Mouse (Mus musculus) gastrocnemius, adult 2 months (tissue): ENCODE results near the gene Fgfr2. TPM values are rescaled to one million over a fixed set of nuclear protein-coding genes. Genes with fewer than 3 reads are reported as not detected.

ENCODE experiments used
- DNase-seq: peaks from one replicate; pipeline ENCODE4 v3.0.0; 2022
- H3K27ac ChIP-seq: fragments of 200-600 bp; 2 replicates; pipeline ENCODE4 v1.8.1; 2022; ENCODE audit warnings: mild to moderate bottlenecking
- H3K4me3 ChIP-seq: fragments of 200-600 bp; 2 replicates; pipeline ENCODE4 v1.8.1; 2022; ENCODE audit warnings: mild to moderate bottlenecking, moderate library complexity
- CTCF ChIP-seq: fragments of 200-600 bp; IDR thresholded peaks from 2 replicates; pipeline ENCODE4 v1.8.1; 2022; ENCODE audit warnings: antibody characterized with exemption, mild to moderate bottlenecking, moderate library complexity
- intact Hi-C: fragments of 180-260 bp; cut with DNase I; formaldehyde crosslinking; loops from one replicate; pipeline ENCODE4 v1.15.1; 2025
- total RNA-seq, 2 experiments: library from RNA; stranded (reverse); gene quantifications; 2 replicates each; pipeline ENCODE4 v1.2.3; 2021

The Fgfr2 gene
- total RNA-seq, 2 experiments from 2014 or later, result 0.15 to 0.33 TPM

DNA sequence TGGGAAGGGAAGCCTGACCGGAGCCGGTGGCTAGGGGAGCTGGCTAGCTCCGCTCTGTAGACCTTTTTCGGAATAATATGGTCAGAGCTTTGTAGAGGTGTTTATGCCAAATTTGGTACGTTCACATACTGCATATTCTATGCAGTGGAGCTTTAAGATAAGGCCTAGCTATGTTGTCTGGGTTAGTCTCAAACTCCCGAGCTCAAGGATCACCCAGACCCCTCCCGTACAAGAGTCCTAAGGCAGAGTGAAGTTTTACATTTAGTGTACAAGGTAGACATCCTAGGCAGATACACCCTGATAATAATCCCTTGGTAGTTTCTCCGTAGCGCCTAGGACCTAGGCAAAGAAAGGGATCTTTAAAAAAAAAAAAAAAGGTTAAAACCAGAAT, 1751.7 kb downstream of the Fgfr2 start:
- peak overlapping the region; percentile 88 for H3K4me3 ChIP-seq
- no peak for DNase-seq
- intact Hi-C loops, result no loop called here
- TF ChIP-seq CTCF, result no peak
- H3K27ac ChIP-seq, result peak overlapping the region; percentile 97

DNA sequence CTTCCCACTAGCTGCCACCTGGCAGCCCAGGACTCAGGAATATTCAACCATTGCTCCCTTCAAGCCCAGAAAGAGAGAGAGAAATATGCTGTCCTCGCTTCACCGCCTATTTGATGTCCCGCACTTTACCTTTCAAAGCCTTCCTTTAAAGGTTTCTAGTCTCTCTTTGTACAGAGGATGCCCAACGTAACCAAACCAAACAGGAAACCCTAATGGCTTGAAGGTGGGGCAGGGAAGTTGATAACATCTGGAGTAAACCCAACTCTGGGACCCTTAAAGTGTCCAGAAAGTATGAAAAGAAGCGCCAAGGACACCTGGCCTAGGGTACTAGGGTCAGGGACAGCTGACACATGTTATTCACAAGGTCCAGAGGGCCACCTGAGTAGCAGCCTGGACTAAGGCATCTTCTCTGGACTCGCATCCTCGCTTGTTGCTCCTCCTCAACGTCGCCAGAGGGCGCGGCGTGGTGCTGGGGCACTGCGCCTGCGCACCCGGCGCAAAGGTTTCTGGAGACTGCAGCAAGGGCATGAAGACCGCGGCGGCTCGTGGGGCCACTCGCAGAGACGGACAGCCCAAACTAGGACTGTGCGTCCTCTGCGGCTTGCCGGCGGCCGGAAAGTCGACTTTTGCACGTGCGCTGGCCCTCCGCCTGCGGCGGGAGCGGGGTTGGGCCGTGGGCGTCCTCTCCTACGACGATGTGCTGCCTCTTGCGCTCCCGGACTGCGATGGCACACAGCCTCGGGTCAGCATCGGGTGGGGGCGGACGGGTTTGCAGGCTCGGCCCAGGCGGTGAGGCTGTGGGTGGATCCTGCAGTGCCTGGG, 1752.3 kb downstream of the Fgfr2 start, which contains the start of gene Pstk:
Pstk (plus strand) TSS at position 494 of the 822 bp plus-strand sequence.
- intact Hi-C loops, result no loop called here

DNA sequence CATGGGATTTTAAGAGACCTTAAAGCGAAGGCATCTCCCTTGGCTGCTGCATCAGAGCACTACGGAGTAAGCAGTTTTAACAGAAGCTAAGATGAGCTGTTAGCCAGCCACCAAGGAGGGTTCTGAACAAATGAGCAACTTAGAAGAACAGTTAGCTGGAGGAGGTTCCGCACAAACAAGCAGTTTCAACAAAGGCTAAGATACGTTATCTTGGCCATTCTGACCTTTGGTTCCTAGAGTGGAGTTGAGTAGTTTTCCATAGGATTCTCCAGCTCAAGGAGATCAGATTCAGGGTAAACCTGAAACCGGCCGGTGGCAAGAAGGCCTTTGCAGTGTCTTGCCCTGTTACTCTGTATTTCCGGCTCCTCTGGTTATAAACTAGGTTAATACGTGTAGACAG, 1759.0 kb downstream of the Fgfr2 start:
- no peak for TF ChIP-seq CTCF
- H3K4me3 ChIP-seq, result no peak overlapping the region
- intact Hi-C loops, result loop anchor here (10.0 kb wide), 1 partner anchor 191 kb away; no protein-coding TSS in a partner anchor
- no peak for DNase-seq
- no peak overlapping the region for H3K27ac ChIP-seq

More for the DNA sequence above, 1752.3 kb downstream of the Fgfr2 start, which contains the start of gene Pstk:
- peak; percentile 93 for DNase-seq
- TF ChIP-seq CTCF, result peak; percentile 93; the same call in 1 of the 2 replicates
- H3K27ac ChIP-seq, result peak within 1 kb of the TSS; percentile 97
- H3K4me3 ChIP-seq, result peak within 1 kb of the TSS; percentile 88

DNA sequence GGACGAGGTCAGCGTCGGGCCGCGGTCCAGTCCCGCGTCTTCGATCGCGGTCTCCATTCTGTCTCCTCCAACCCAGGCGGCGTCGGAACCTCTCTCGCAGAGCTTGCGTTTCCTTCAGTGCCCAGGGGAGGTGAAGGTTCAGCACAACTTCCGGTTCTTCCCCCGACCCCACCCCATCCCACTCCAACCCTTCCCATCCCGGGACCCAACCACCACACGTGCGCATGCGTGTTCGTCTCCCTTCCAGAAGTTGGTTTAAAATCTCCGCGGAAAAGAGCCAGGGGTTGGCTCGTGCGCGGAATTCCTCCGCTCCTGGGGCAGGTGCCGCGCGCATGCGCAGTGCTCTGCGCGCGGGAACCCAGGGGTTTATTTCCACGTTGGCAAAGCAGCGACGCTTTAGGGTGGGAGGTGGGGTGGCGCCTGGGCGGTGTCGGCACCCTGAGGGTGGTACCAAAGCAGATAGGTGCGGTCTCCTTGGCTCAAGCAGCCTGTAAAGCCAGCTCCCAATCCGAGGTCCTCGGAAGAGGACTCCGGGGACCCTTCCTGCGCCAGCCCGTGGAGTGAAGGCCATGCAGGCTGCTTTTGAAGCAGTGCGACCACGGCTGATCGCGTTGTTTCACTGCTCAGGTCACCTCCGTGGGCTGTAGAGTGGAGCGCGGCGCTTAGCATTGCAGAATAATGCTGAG, 1760.4 kb downstream of the Fgfr2 start, which contains the start of gene 2310057M21Rik:
2310057M21Rik (minus strand) TSS at position 145 of the 686 bp plus-strand sequence.
- Histone ChIP-seq H3K27ac (peak within 1 kb of the TSS; percentile 97), H3K4me3 (peak within 1 kb of the TSS; percentile 97)
- TF ChIP-seq CTCF, result no peak
- DNase-seq, result peak; percentile 97
- intact Hi-C loops, result loop anchor here (2.0 to 10.0 kb wide), 2 partner anchors 48 to 192 kb away; partner anchors contain the start of genes Acadsb and Ikzf5

DNA sequence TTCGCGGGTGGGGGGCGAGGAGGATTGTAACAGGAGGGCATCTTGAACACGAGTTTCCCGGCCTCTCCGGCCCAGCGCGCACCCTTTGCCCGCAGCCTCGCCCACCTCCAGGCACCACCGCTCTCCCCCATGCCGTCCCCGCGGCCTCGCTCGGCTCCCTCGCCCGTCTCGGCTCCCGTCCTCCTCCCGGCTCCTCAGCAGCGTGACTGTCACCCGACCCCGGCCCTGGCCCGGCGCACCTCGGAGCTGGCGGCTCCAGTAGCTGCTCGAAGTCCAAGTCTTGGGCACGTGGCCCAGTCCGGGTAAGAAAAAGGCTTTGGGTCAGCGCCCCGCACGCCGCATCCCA, 1760.9 kb downstream of the Fgfr2 start:
- DNase-seq, result peak; percentile 90
- H3K27ac ChIP-seq, result peak overlapping the region; percentile 97
- intact Hi-C loops, result loop anchor here (2.0 to 10.0 kb wide), 2 partner anchors 49 to 193 kb away; partner anchors contain the start of genes Acadsb and Ikzf5
- H3K4me3 ChIP-seq, result peak overlapping the region; percentile 97
- no peak for TF ChIP-seq CTCF

DNA sequence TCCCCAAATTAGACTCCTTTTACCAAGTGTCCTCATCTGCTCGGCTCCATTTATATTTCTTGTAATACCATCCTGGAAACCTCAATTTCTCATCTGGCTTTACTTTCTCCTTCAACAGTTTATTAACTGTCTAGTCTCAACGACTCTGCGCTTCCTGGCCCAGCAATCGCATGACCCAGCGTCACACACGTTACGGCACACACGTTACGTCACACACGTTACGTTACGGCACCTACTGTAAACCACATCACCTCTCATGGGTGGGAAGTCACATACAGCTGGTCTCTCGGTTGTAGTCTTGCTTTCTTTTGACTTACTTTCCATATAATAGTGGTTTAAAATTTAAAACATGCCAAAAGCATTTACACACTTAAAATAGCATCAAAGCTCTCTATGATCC, 1767.0 kb downstream of the Fgfr2 start:
- H3K4me3 ChIP-seq, result no peak overlapping the region
- no peak for TF ChIP-seq CTCF
- no peak overlapping the region for H3K27ac ChIP-seq
- intact Hi-C loops, result no loop called here
- no peak for DNase-seq

DNA sequence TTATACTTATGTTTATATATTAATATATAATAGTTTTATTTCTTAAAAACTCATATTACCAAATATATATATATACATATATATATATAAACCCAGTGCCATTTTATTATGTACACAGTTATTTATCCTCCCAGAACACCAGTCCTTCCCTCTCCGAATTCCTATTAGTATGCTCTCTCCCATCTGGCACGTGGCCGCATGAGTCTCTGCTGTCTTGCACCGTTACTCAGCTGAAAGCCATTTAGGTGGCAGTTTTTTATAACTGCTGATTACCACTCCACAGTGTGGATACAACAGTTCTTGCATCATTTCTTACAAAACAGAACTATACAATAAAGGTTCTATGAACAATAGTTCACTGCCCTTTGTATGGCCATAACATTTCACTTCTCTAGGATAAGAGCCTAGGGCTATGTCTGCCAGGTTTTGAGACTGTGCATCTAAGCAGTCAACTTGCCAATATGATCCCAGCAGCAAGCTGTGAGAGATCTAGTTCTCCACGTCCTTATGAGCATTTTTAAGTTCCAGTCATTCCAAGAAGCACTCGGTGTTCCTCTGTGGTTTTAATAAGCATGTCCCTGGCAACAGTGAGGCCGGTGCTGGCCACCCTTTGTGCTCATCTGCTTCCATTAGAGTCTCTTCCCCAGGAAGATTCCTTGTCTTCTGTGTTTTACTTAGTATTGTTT, 1777.2 kb downstream of the Fgfr2 start:
- no peak overlapping the region for H3K4me3 ChIP-seq
- DNase-seq, result peak; percentile 33
- no peak for TF ChIP-seq CTCF
- H3K27ac ChIP-seq, result peak overlapping the region; percentile 20
- intact Hi-C loops, result no loop called here

DNA sequence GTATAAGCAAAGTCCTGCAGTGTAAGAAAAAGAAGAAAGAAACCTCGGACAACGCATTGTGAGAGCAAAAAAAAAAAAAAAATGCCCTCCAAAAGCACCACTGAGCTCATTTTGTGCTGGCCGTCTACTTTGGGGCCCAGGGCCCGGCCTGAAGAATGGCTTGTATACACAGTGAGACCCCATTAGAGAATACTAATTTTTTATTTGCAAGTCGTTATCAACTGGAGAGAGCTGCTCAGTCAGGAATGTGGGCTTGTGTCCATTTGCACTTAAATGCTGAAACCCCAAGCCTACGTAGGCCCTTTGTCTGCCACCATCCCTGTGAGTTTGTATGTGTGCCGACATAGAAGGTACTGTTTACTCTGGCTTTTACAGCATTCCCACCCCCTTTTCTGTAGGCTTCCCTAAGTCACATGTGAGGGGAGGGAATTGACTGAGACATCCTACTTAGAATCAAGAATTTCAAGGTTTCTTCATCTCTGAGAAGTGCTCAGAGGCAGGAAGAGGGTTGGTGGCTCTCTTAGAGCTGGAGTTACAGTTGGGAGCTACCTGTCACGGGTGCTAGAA, 1785.6 kb downstream of the Fgfr2 start:
- intact Hi-C loops, result no loop called here
- DNase-seq, result no peak
- Histone ChIP-seq H3K4me3 (no peak overlapping the region), H3K27ac (no peak overlapping the region)
- no peak for TF ChIP-seq CTCF

DNA sequence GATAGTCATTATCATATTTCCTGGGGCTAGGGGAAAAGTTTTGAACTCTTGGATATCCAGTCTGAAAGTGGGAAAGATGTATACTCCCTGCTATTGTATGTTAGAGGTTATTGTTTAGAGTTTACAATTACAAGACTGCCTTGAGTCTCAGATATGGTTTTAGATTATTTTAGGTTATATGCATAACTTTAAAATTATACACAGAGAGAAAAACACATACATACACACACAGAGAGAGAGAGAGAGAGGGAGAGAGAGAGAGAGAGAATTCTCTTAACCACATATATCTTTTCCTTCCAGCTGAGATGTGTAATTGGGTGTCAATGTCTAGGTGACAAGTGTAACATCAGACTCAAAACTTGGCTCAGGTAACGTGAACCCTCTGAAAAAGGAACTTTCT, 1789.6 kb downstream of the Fgfr2 start, which contains the start of gene Fam24a:
Fam24a (plus strand) TSS at position 301 of the 400 bp plus-strand sequence.
- TF ChIP-seq CTCF, result no peak
- intact Hi-C loops, result no loop called here
- Histone ChIP-seq H3K27ac (no peak within 1 kb of the TSS), H3K4me3 (no peak within 1 kb of the TSS)
- DNase-seq, result no peak

DNA sequence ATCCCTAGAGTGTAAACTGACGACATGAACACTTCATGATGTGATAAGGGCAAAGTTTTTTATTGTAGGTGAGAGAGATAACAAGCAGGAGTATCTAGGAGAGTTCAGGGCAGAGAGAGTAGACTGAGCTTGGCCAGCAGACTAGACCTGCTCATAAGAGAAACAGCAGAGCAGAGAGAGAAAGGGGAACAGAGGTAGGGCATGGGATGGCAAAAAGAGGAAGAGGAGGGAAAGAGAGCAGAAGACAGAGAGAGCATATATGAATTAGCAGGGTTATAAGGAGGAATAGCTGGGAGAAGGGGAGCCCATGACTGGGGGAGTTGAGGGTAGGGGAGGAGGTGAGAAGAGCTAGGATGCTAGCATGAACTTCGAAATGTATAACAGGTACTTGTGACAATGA, 1791.5 kb downstream of the Fgfr2 start:
- DNase-seq, result no peak
- Histone ChIP-seq H3K27ac (no peak overlapping the region), H3K4me3 (no peak overlapping the region)
- no peak for TF ChIP-seq CTCF
- intact Hi-C loops, result no loop called here

DNA sequence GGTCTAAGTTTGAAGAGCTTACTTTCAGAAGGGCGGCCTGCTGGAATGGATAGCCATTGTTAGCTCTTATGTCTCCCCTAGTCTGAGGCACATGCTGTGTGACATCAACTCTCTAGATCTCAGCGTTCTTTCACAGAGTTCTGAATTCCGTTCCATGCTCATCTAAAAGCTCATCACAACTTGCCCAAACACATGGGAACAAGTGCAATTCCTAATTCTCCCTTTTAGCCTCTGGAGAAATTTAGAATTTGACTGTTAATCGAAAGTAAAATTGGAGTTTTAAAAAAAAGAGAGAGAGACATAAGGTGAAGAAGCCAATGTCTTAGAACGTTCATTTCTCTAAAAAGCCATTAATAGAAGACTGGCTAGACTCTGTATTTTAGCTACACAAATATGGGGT, 1793.7 kb downstream of the Fgfr2 start, which contains the start of gene Fam24b:
Fam24b (minus strand) TSS at position 101 of the 400 bp plus-strand sequence.
- no peak within 1 kb of the TSS for H3K4me3 ChIP-seq
- H3K27ac ChIP-seq, result no peak within 1 kb of the TSS
- no peak for DNase-seq
- intact Hi-C loops, result no loop called here
- no peak for TF ChIP-seq CTCF

DNA sequence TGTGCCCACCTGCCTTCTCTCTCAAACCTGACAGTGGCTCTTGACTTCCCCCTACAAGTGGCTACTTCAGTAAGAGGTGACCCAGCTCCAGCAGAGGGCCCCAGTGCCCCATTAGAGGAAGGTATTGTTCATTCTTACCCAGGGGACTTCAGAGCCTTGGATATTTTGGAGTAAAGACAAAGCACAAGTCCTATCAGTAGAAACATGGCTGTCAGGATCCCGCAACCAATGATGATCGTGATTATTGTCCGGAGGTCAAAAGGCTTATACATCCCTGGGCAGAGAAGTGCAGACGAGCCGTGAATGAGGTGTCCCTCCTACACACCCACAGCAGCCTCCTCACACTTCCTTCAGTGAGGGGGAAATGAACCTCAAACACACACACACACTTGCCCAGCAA, 1796.1 kb downstream of the Fgfr2 start:
- Histone ChIP-seq H3K27ac (no peak overlapping the region), H3K4me3 (no peak overlapping the region)
- intact Hi-C loops, result no loop called here
- no peak for DNase-seq
- TF ChIP-seq CTCF, result no peak
